Mouse (Mus musculus) retina, adult 2 months (tissue): ENCODE measurements around the gene Tcea2.
A peak's percentile ranks its signal among the peaks of the same experiment; 100 is the strongest.

Experiments
- DNase-seq: peaks from one replicate; pipeline ENCODE4 v3.0.0-alpha.2; 2012; ENCODE audit warnings: low read depth, low spot score

The Tcea2 gene

GRCm38 (mm10) chr2:181674934-181675333 is 5.2 kb upstream of the Tcea2 start:
- DNase-seq = no peak

GRCm38 (mm10) chr2:181675454-181675853 is 4.7 kb upstream of the Tcea2 start:
- no peak for DNase-seq

- no peak for DNase-seq
These were observed 3.7 kb upstream of the Tcea2 start for GRCm38 (mm10) chr2:181676424-181676823.

- no peak for DNase-seq
These were observed 2.9 kb upstream of the Tcea2 start for GRCm38 (mm10) chr2:181677096-181677754.

GRCm38 (mm10) chr2:181677755-181678098 is 2.4 kb upstream of the Tcea2 start:
- no peak for DNase-seq

GRCm38 (mm10) chr2:181678780-181679179 is 1.3 kb upstream of the Tcea2 start:
- DNase-seq = peak; percentile 50

GRCm38 (mm10) chr2:181680716-181681117 is 607 bp downstream of the Tcea2 start:
- no peak for DNase-seq

GRCm38 (mm10) chr2:181681978-181682377 is 1.9 kb downstream of the Tcea2 start:
- DNase-seq = no peak

- no peak for DNase-seq
These were observed 3.3 kb downstream of the Tcea2 start for GRCm38 (mm10) chr2:181683381-181683780.

GRCm38 (mm10) chr2:181684713-181685112 is 4.6 kb downstream of the Tcea2 start:
- DNase-seq = no peak

- DNase-seq = no peak
These were observed 5.6 kb downstream of the Tcea2 start for GRCm38 (mm10) chr2:181685686-181686085.

GRCm38 (mm10) chr2:181687586-181687985 is 7.5 kb downstream of the Tcea2 start:
- no peak for DNase-seq

GRCm38 (mm10) chr2:181689466-181690160 is 9.5 kb downstream of the Tcea2 start:
- DNase-seq = no peak

- DNase-seq = no peak
These were observed 11.0 kb downstream of the Tcea2 start for GRCm38 (mm10) chr2:181691083-181691482.

- DNase-seq = no peak
These were observed 11.5 kb downstream of the Tcea2 start for GRCm38 (mm10) chr2:181691571-181691970.

- no peak for DNase-seq
These were observed 12.2 kb downstream of the Tcea2 start for GRCm38 (mm10) chr2:181692304-181692703.

GRCm38 (mm10) chr2:181693339-181694280 is 13.5 kb downstream of the Tcea2 start, which contains the start of gene Rgs19:
TSS of gene Rgs19 (minus strand) at chr2:181693977.
- no peak for DNase-seq

GRCm38 (mm10) chr2:181694581-181694980 is 14.5 kb downstream of the Tcea2 start:
- no peak for DNase-seq

- DNase-seq = no peak
These were observed 15.7 kb downstream of the Tcea2 start for GRCm38 (mm10) chr2:181695776-181696175.

GRCm38 (mm10) chr2:181696801-181697420 is 16.8 kb downstream of the Tcea2 start:
- DNase-seq = no peak

GRCm38 (mm10) chr2:181698241-181698640 is 18.1 kb downstream of the Tcea2 start, which contains the start of gene Lkaaear1:
TSS of gene Lkaaear1 (minus strand) at chr2:181698442.
- DNase-seq = no peak

- DNase-seq = no peak
These were observed 26.6 kb downstream of the Tcea2 start for GRCm38 (mm10) chr2:181706668-181707067.
